Mouse (Mus musculus) heart, adult 2 months (tissue): ENCODE measurements around the gene Ccnt2.

Experiments
- CTCF ChIP-seq: fragments of 200-600 bp; IDR thresholded peaks from 2 replicates; pipeline ENCODE4 v1.8.1; 2022; ENCODE audit warnings: antibody characterized with exemption, mild to moderate bottlenecking, moderate library complexity
- EP300 ChIP-seq: fragments of 200-500 bp; IDR thresholded peaks from 2 replicates; pipeline ENCODE4 v1.6.1; 2011; ENCODE audit warnings: low read depth, low read length, control low read depth; ENCODE audit not compliant: insufficient read depth
- POLR2A ChIP-seq: fragments of 200-500 bp; IDR thresholded peaks from 2 replicates; pipeline ENCODE4 v1.6.1; 2011; ENCODE audit warnings: mild to moderate bottlenecking, low read depth, low read length, control low read depth; ENCODE audit not compliant: insufficient read depth

DNA sequence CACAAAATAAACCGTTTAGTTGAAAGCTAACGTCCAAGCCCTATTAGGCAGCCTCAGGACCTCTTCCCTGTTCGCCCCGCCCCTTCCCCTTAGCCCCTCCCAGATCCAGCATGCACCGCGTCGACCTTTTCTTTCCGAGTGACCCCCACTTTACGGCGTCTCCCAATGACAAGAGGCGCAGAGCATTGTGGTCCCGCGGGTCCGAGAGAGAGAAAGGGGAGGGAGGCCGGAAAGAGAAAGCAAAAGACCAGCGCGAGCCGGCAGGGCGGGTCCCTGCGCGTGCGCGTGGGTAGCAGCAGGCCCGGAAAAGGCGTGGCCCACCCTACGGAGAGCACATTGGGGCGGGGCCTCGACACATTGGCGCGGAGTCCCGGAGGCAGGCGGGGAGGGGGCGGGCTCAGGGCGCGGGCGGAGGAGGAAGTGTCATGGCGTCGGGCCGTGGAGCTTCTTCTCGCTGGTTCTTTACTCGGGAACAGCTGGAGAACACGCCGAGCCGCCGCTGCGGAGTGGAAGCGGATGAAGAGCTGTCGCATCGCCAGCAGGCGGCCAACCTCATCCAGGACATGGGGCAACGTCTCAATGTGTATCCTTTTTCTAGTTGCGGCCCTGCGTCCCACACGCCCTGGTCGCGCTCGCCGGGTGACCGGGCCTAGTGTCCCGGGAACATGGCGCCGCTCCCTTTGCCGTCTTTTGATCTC lies at the start of gene Ccnt2:
- peak; percentile 43 for TF ChIP-seq CTCF
- TF ChIP-seq EP300: peak; percentile 66
- TF ChIP-seq POLR2A: peak; percentile 90
